Mouse (Mus musculus): ENCODE data around the gene Phf20. TPM values are rescaled to one million over a fixed set of nuclear protein-coding genes. Genes with fewer than 3 reads are reported as not detected.

Phf20 gene
- polyA plus RNA-seq, 1 experiment from 2014 or later = 83.9 TPM

DNA sequence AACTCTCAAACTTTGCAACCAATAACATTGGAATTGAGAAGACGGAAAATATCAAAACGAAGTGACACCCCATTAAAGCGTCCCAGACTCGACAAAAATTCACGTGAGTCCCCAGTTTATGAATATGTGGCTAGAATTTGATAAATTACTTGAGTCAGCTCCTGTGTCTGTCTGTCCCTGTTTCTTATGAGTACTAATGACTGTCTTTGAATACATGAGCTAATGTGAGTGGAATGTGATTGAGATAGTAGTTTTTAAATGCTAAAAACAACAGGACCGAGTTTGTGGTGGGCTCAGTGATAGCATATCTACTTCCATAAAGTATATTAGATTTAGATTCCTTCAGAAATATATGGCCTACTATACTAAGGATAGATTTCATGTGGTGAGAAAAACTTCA, 76.3 kb downstream of the Phf20 start:
- WGBS = 89% methylated on average over 6 of the region's 6 CpGs
- Histone ChIP-seq H3K36me3 (ENCODE audit: control insufficient read depth, insufficient read depth, low read length) (0 out of 2 replicates have a peak, but pooled peaks cover 2% of the 10 kb centered on the region), H3K4me1 (ENCODE audit: control insufficient read depth, insufficient read depth, low read length) (no peaks in the 10 kb centered on the region)

GRCm38 (mm10) chr2:156278226-156279017, 82.2 kb downstream of the Phf20 start:
- Histone ChIP-seq H3K4me2 (ENCODE audit: low read depth) (no peak overlapping the region), H3K27me3 (ENCODE audit: control insufficient read depth, insufficient read depth, low read length) (no peaks in the 10 kb centered on the region), H3K4me1 (ENCODE audit: control insufficient read depth, insufficient read depth, low read length) (no peaks in the 10 kb centered on the region), H3K27ac (ENCODE audit: low read depth, low read length) (no peak overlapping the region), H3K9me3 (ENCODE audit: control insufficient read depth, low read length) (no peaks in the 10 kb centered on the region), H3K4me3 (ENCODE audit: low read depth, low read length) (no peak overlapping the region), H3K9ac (ENCODE audit: low read length) (no peak overlapping the region), H3K36me3 (ENCODE audit: control insufficient read depth, insufficient read depth, low read length) (no peaks in the 10 kb centered on the region)
- ATAC-seq (ENCODE audit: insufficient read depth, low FRiP score, low TSS enrichment) (no peak), DNase-seq (ENCODE audit: low spot score) (peak; percentile 77)
- 79% methylated on average over 4 of the region's 4 CpGs for WGBS

More for the DNA sequence above, 76.3 kb downstream of the Phf20 start:
- Histone ChIP-seq H3K4me2 (ENCODE audit: low read depth) (no peak overlapping the region), H3K9ac (ENCODE audit: low read length) (no peak overlapping the region), H3K27ac (ENCODE audit: low read depth, low read length) (no peak overlapping the region), H3K9me3 (ENCODE audit: control insufficient read depth, low read length) (no peaks in the 10 kb centered on the region), H3K27me3 (ENCODE audit: control insufficient read depth, insufficient read depth, low read length) (no peaks in the 10 kb centered on the region), H3K4me3 (ENCODE audit: low read depth, low read length) (no peak overlapping the region)
- ATAC-seq (ENCODE audit: insufficient read depth, low FRiP score, low TSS enrichment) (no peak), DNase-seq (ENCODE audit: low spot score) (no peak)

GRCm38 (mm10) chr2:156281227-156281626, 85.0 kb downstream of the Phf20 start:
- H3K4me2 ChIP-seq (ENCODE audit: low read depth) = no peak overlapping the region

DNA sequence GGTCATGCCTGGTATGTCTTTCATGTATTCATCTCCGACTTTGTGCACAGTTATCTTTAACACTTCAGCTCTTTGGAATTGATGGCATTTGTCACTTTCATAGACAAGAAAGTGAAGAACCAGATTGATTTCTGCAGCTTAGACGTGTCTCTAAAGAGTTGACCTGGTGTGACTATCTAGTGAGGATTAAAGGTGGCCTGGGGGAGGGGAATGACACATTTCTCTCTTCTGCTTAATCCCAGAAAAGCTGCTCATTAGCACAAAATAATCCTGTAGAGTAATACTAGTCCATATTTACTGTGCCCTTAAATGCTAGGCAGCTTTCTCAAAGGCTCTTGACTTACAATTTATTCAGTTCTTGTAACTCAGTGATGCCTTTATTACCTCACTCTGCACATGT, 88.9 kb downstream of the Phf20 start:
- Histone ChIP-seq H3K4me3 (ENCODE audit: low read depth, low read length) (no peak overlapping the region), H3K27ac (ENCODE audit: low read depth, low read length) (no peak overlapping the region), H3K27me3 (ENCODE audit: control insufficient read depth, insufficient read depth, low read length) (no peaks in the 10 kb centered on the region), H3K36me3 (ENCODE audit: control insufficient read depth, insufficient read depth, low read length) (no peaks in the 10 kb centered on the region), H3K9me3 (ENCODE audit: control insufficient read depth, low read length) (no peaks in the 10 kb centered on the region), H3K4me2 (ENCODE audit: low read depth) (no peak overlapping the region), H3K4me1 (ENCODE audit: control insufficient read depth, insufficient read depth, low read length) (no peaks in the 10 kb centered on the region), H3K9ac (ENCODE audit: low read length) (no peak overlapping the region)
- DNase-seq (ENCODE audit: low spot score) (no peak), ATAC-seq (ENCODE audit: insufficient read depth, low FRiP score, low TSS enrichment) (no peak)
- 92% methylated on average over 2 of the region's 2 CpGs for WGBS

More at GRCm38 (mm10) chr2:156281227-156281626, 85.0 kb downstream of the Phf20 start:
- ATAC-seq (ENCODE audit: insufficient read depth, low FRiP score, low TSS enrichment) (no peak), DNase-seq (ENCODE audit: low spot score) (no peak)
- 91% methylated on average over 4 of the region's 4 CpGs for WGBS
- no peaks in the 10 kb centered on the region for H3K9me3 ChIP-seq (ENCODE audit: control insufficient read depth, low read length)
- no peaks in the 10 kb centered on the region for H3K27me3 ChIP-seq (ENCODE audit: control insufficient read depth, insufficient read depth, low read length)
- H3K4me1 ChIP-seq (ENCODE audit: control insufficient read depth, insufficient read depth, low read length) = no peaks in the 10 kb centered on the region
- no peak overlapping the region for H3K27ac ChIP-seq (ENCODE audit: low read depth, low read length)
- no peak overlapping the region for H3K4me3 ChIP-seq (ENCODE audit: low read depth, low read length)
- no peak overlapping the region for H3K9ac ChIP-seq (ENCODE audit: low read length)
- H3K36me3 ChIP-seq (ENCODE audit: control insufficient read depth, insufficient read depth, low read length) = no peaks in the 10 kb centered on the region

GRCm38 (mm10) chr2:156286733-156287132, 90.5 kb downstream of the Phf20 start:
- no peaks in the 10 kb centered on the region for H3K36me3 ChIP-seq (ENCODE audit: control insufficient read depth, insufficient read depth, low read length)
- DNase-seq (ENCODE audit: low spot score) (no peak), ATAC-seq (ENCODE audit: insufficient read depth, low FRiP score, low TSS enrichment) (no peak)
- H3K9ac ChIP-seq (ENCODE audit: low read length) = no peak overlapping the region
- H3K4me1 ChIP-seq (ENCODE audit: control insufficient read depth, insufficient read depth, low read length) = no peaks in the 10 kb centered on the region
- WGBS = 91% methylated on average over 4 of the region's 4 CpGs
- H3K27me3 ChIP-seq (ENCODE audit: control insufficient read depth, insufficient read depth, low read length) = no peaks in the 10 kb centered on the region
- H3K9me3 ChIP-seq (ENCODE audit: control insufficient read depth, low read length) = no peaks in the 10 kb centered on the region
- no peak overlapping the region for H3K4me3 ChIP-seq (ENCODE audit: low read depth, low read length)
- no peak overlapping the region for H3K4me2 ChIP-seq (ENCODE audit: low read depth)
- H3K27ac ChIP-seq (ENCODE audit: low read depth, low read length) = no peak overlapping the region

DNA sequence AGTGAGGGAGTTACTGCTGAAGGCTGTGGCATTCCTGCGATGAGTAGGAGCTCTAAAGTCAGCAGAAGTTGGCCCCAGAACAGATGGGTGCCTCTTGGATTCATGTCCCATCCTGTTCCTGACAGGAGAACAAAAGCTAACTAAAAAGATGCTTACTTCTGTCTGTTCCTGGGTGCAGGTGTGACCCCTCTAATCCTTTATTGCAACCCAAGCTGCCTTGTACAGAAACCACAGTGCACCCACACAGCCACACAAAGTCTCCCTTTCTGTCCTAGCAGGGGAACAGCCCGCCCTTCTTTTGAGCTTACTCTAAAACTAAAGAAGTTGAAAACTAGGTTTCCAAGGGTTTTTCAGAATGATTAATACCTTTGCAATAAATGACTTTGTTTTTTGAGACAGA, 92.0 kb downstream of the Phf20 start:
- Histone ChIP-seq H3K4me1 (ENCODE audit: control insufficient read depth, insufficient read depth, low read length) (no peaks in the 10 kb centered on the region), H3K36me3 (ENCODE audit: control insufficient read depth, insufficient read depth, low read length) (no peaks in the 10 kb centered on the region), H3K4me2 (ENCODE audit: low read depth) (no peak overlapping the region), H3K9ac (ENCODE audit: low read length) (no peak overlapping the region), H3K9me3 (ENCODE audit: control insufficient read depth, low read length) (no peaks in the 10 kb centered on the region), H3K27ac (ENCODE audit: low read depth, low read length) (no peak overlapping the region), H3K4me3 (ENCODE audit: low read depth, low read length) (no peak overlapping the region), H3K27me3 (ENCODE audit: control insufficient read depth, insufficient read depth, low read length) (no peaks in the 10 kb centered on the region)
- DNase-seq (ENCODE audit: low spot score) (no peak), ATAC-seq (ENCODE audit: insufficient read depth, low FRiP score, low TSS enrichment) (no peak)
- 91% methylated on average over 2 of the region's 2 CpGs for WGBS

GRCm38 (mm10) chr2:156289552-156290160, 93.4 kb downstream of the Phf20 start:
- 91% methylated on average over 2 of the region's 2 CpGs for WGBS
- ATAC-seq (ENCODE audit: insufficient read depth, low FRiP score, low TSS enrichment) (no peak), DNase-seq (ENCODE audit: low spot score) (no peak)
- H3K4me3 ChIP-seq (ENCODE audit: low read depth, low read length) = no peak overlapping the region
- no peak overlapping the region for H3K9ac ChIP-seq (ENCODE audit: low read length)
- no peaks in the 10 kb centered on the region for H3K27me3 ChIP-seq (ENCODE audit: control insufficient read depth, insufficient read depth, low read length)
- no peaks in the 10 kb centered on the region for H3K9me3 ChIP-seq (ENCODE audit: control insufficient read depth, low read length)
- H3K4me1 ChIP-seq (ENCODE audit: control insufficient read depth, insufficient read depth, low read length) = no peaks in the 10 kb centered on the region
- no peak overlapping the region for H3K27ac ChIP-seq (ENCODE audit: low read depth, low read length)
- H3K36me3 ChIP-seq (ENCODE audit: control insufficient read depth, insufficient read depth, low read length) = 0 out of 2 replicates have a peak, but pooled peaks cover 2% of the 10 kb centered on the region
- no peak overlapping the region for H3K4me2 ChIP-seq (ENCODE audit: low read depth)

DNA sequence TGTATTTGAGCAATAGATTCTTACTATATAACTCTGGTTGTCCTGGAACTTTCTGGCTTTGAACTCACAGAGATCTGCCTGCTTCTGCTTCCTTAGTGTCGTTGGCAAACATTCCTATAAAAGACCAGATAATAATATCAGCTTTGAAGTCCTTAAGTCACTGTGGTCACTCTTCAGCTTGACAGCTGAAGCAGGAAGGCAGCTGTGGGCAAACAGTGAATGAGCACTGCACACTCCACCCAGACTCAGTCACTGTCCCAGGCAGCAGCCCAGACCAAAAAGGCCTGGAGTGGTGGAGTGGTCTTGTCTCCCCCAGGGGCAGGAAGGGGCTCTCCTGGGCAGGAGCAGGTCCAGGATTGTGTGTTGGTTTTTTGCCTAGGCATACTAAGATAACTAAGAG, 95.7 kb downstream of the Phf20 start:
- ATAC-seq (ENCODE audit: insufficient read depth, low FRiP score, low TSS enrichment) (no peak), DNase-seq (ENCODE audit: low spot score) (no peak)
- Histone ChIP-seq H3K27ac (ENCODE audit: low read depth, low read length) (no peak overlapping the region), H3K4me1 (ENCODE audit: control insufficient read depth, insufficient read depth, low read length) (no peaks in the 10 kb centered on the region), H3K36me3 (ENCODE audit: control insufficient read depth, insufficient read depth, low read length) (peaks cover 5% of the 10 kb centered on the region), H3K4me2 (ENCODE audit: low read depth) (no peak overlapping the region), H3K9ac (ENCODE audit: low read length) (no peak overlapping the region), H3K27me3 (ENCODE audit: control insufficient read depth, insufficient read depth, low read length) (no peaks in the 10 kb centered on the region), H3K4me3 (ENCODE audit: low read depth, low read length) (no peak overlapping the region), H3K9me3 (ENCODE audit: control insufficient read depth, low read length) (no peaks in the 10 kb centered on the region)
- WGBS = 95% methylated on average over 1 of the region's 1 CpGs

- H3K4me1 ChIP-seq (ENCODE audit: control insufficient read depth, insufficient read depth, low read length) = no peaks in the 10 kb centered on the region
- H3K36me3 ChIP-seq (ENCODE audit: control insufficient read depth, insufficient read depth, low read length) = peaks cover 7% of the 10 kb centered on the region
- H3K27ac ChIP-seq (ENCODE audit: low read depth, low read length) = no peak overlapping the region
- ATAC-seq (ENCODE audit: insufficient read depth, low FRiP score, low TSS enrichment) = no peak
- 92% methylated on average over 2 of the region's 2 CpGs for WGBS
- no peak overlapping the region for H3K4me3 ChIP-seq (ENCODE audit: low read depth, low read length)
- no peak for DNase-seq (ENCODE audit: low spot score)
- no peaks in the 10 kb centered on the region for H3K27me3 ChIP-seq (ENCODE audit: control insufficient read depth, insufficient read depth, low read length)
- no peak overlapping the region for H3K4me2 ChIP-seq (ENCODE audit: low read depth)
- H3K9me3 ChIP-seq (ENCODE audit: control insufficient read depth, low read length) = no peaks in the 10 kb centered on the region
- H3K9ac ChIP-seq (ENCODE audit: low read length) = no peak overlapping the region
Measured at GRCm38 (mm10) chr2:156295601-156296063, 99.4 kb downstream of the Phf20 start.

Measured in neural tube, embryonic 11.5 days (tissue).